Mouse (Mus musculus): ENCODE results near the gene Gm26661. TPM values are rescaled to one million over a fixed set of nuclear protein-coding genes. Genes with fewer than 3 reads are reported as not detected.

The Gm26661 gene
- total and polyA plus RNA-seq, 3 experiments: not detected

DNA sequence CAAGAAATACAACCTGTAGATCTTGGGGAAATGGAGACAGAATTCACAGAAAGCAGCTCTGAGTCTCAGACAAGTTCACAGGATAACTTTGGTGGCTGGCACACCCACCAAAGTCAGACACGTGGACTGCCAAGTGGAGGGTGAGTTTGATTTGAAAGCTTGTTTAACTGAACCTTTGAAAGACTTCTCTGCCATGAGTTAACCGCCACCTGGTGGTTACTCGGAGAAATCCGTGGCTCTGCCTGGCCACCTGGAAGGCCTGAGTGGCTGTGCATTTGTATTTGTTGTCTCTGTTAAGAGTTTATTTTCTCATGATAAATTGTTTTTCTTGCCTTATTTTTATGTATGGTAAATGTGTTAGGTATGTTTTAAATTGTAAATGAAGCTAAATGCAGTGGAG is 10.4 kb downstream of the Gm26661 start:
- TF ChIP-seq RAD21 (IDR thresholded peaks at IDR 0.05; ENCODE audit: low read depth, low read length) (peak; percentile 48), MAX (IDR thresholded peaks at IDR 0.05; ENCODE audit: low read length) (peak; percentile 35; the same call in 1 of the 2 replicates), SMC3 (IDR thresholded peaks at IDR 0.05; ENCODE audit: low read depth, low read length) (peak; percentile 44), IRF4 (IDR thresholded peaks at IDR 0.05; ENCODE audit: low read depth, low read length) (no peak), E2F4 (IDR thresholded peaks at IDR 0.05; ENCODE audit: insufficient replicate concordance, low read depth, low read length) (no peak), TCF12 (IDR thresholded peaks at IDR 0.05; ENCODE audit: low read depth, low read length) (no peak), PAX5 (IDR thresholded peaks at IDR 0.05; ENCODE audit: low read length) (no peak), CTCF (conservative IDR thresholded peaks at IDR 0.05 in 1 of 2, IDR thresholded peaks at IDR 0.05 in 1 of 2; ENCODE audit: low read depth in 2 of 2, low read length in 2 of 2) (peak; percentile 48 to 70; a peak in 3 of 4 replicates), MYC (IDR thresholded peaks at IDR 0.05; ENCODE audit: low read depth, low read length) (peak; percentile 73; the same call in 1 of the 2 replicates)
- Histone ChIP-seq H3K27me3 (replicated peaks) (no peaks in the 10 kb centered on the region), H3K9ac (ENCODE audit: insufficient read depth, low read depth) (no peak overlapping the region), H3K36me3 (replicated peaks in 1 of 2; ENCODE audit: control insufficient read depth in 1 of 2, insufficient read depth in 1 of 2, low read length in 1 of 2) (no peaks in the 10 kb centered on the region), H3K4me1 (ENCODE audit: control insufficient read depth in 1 of 2, insufficient read depth in 2 of 2) (peaks cover 5 to 15% of the 10 kb centered on the region in 2 experiments), H3K79me2 (replicated peaks; ENCODE audit: control insufficient read depth, extremely low read depth, insufficient read depth, poor library complexity, severe bottlenecking) (no peaks in the 10 kb centered on the region), H3K4me3 (replicated peaks in 1 of 3; ENCODE audit: low read depth in 2 of 3, low read length in 2 of 3, poor library complexity in 1 of 3) (no peak overlapping the region), H3K27ac (ENCODE audit: insufficient read depth, low read depth) (no peak overlapping the region), H3K4me2 (ENCODE audit: insufficient read depth, low read depth, poor library complexity, severe bottlenecking) (no peak overlapping the region), H3K9me3 (replicated peaks; ENCODE audit: low read length) (peaks cover 4% of the 10 kb centered on the region)
- peak; percentile 55 for DNase-seq (ENCODE audit: extremely low read depth)
- dilution Hi-C loops (cut with MboI; ENCODE audit: extremely low pct_ligation_motif_present, extremely low pct_unique_long_range_greater_than_20kb, low sequenced_read_pairs): no loop called here
- in situ Hi-C loops (cut with MboI; ENCODE audit: low pct_ligation_motif_present, low pct_unique_long_range_greater_than_20kb, low sequenced_read_pairs): loop anchor here (25.0 kb wide), 1 partner anchor 510 kb away; the partner anchor contains the start of gene Fam107a

DNA sequence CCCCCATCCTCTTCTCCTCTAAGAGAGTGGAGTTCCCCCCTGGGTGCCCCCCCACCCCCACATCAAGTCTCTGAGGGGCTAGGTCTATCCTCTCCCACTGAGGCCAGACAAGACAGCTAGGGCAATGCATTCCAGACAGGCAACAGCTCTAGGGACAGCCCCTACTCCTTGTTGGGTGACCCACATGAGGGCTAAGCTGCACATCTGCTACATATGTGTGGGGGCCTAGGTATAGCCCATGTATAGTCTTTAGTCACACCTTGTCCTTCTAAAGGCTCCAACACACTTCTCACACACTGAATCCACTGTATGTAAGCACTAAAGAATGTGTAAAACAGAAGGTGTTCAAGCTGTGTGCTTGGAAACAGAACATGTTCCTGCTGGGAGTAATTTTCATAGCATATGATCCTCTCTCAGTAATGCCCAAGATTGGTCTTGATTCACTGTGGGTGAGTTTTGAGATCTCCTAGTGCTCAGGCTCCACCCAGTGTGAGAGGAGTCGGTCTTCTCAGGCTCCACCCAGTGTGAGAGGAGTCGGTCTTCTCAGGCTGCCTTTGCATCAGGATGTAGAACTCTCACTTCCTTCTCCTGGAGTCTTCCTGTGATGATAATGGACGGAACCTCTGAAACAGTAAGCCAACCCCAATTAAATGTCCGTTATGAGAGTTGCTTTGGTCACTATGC is 12.6 kb downstream of the Gm26661 start:
- dilution Hi-C loops (cut with MboI; ENCODE audit: extremely low pct_ligation_motif_present, extremely low pct_unique_long_range_greater_than_20kb, low sequenced_read_pairs): no loop called here
- Histone ChIP-seq H3K4me1 (ENCODE audit: control insufficient read depth in 1 of 2, insufficient read depth in 2 of 2) (peaks cover 5 to 21% of the 10 kb centered on the region in 2 experiments), H3K4me2 (ENCODE audit: insufficient read depth, low read depth, poor library complexity, severe bottlenecking) (peak overlapping the region; percentile 45; the same call in 1 of the 2 replicates), H3K79me2 (replicated peaks; ENCODE audit: control insufficient read depth, extremely low read depth, insufficient read depth, poor library complexity, severe bottlenecking) (no peaks in the 10 kb centered on the region), H3K9me3 (replicated peaks; ENCODE audit: low read length) (peaks cover 4% of the 10 kb centered on the region), H3K4me3 (replicated peaks in 1 of 3; ENCODE audit: low read depth in 2 of 3, low read length in 2 of 3, poor library complexity in 1 of 3) (peak overlapping the region; percentile 23 to 39 (median 23)), H3K27ac (ENCODE audit: insufficient read depth, low read depth) (no peak overlapping the region), H3K27me3 (replicated peaks) (no peaks in the 10 kb centered on the region), H3K36me3 (replicated peaks in 1 of 2; ENCODE audit: control insufficient read depth in 1 of 2, insufficient read depth in 1 of 2, low read length in 1 of 2) (no peaks in the 10 kb centered on the region), H3K9ac (ENCODE audit: insufficient read depth, low read depth) (no peak overlapping the region)
- TF ChIP-seq ZC3H11A (IDR thresholded peaks at IDR 0.05; ENCODE audit: low read depth, low read length) (no peak), NELFE (IDR thresholded peaks at IDR 0.05; ENCODE audit: low read depth, low read length) (peak; percentile 56; the same call in 1 of the 2 replicates), EP300 (IDR thresholded peaks at IDR 0.05; ENCODE audit: low read length) (peak; percentile 74; the same call in 1 of the 2 replicates), SMC3 (IDR thresholded peaks at IDR 0.05; ENCODE audit: low read depth, low read length) (no peak), ETS1 (conservative IDR thresholded peaks at IDR 0.05; ENCODE audit: low read depth, low read length) (no peak), SIN3A (IDR thresholded peaks at IDR 0.05; ENCODE audit: low read length) (no peak), MAZ (IDR thresholded peaks at IDR 0.05; ENCODE audit: low read depth, low read length) (no peak), ZMIZ1 (IDR thresholded peaks at IDR 0.05; ENCODE audit: low read depth, low read length) (peak; percentile 41; the same call in 1 of the 2 replicates), POLR2A (IDR thresholded peaks at IDR 0.05; ENCODE audit: low read depth, low read length) (0 out of 2 replicates have a peak, but pooled peaks have one; percentile 33), IRF4 (IDR thresholded peaks at IDR 0.05; ENCODE audit: low read depth, low read length) (peak; percentile 70; the same call in 1 of the 2 replicates), JUN (IDR thresholded peaks at IDR 0.05; ENCODE audit: insufficient read depth, low read depth, low read length) (no peak), MAFK (IDR thresholded peaks at IDR 0.05; ENCODE audit: insufficient replicate concordance, low read length) (no peak), ELF1 (IDR thresholded peaks at IDR 0.05; ENCODE audit: low read depth, low read length) (peak; percentile 49; the same call in 1 of the 2 replicates), RAD21 (IDR thresholded peaks at IDR 0.05; ENCODE audit: low read depth, low read length) (no peak)
- in situ Hi-C loops (cut with MboI; ENCODE audit: low pct_ligation_motif_present, low pct_unique_long_range_greater_than_20kb, low sequenced_read_pairs): loop anchor here (25.0 kb wide), 1 partner anchor 508 kb away; the partner anchor contains the start of gene Fam107a
- DNase-seq (ENCODE audit: extremely low read depth): peak; percentile 84
